ENCODE assay signal across 12 mouse cellular contexts in the genomic region with DNA sequence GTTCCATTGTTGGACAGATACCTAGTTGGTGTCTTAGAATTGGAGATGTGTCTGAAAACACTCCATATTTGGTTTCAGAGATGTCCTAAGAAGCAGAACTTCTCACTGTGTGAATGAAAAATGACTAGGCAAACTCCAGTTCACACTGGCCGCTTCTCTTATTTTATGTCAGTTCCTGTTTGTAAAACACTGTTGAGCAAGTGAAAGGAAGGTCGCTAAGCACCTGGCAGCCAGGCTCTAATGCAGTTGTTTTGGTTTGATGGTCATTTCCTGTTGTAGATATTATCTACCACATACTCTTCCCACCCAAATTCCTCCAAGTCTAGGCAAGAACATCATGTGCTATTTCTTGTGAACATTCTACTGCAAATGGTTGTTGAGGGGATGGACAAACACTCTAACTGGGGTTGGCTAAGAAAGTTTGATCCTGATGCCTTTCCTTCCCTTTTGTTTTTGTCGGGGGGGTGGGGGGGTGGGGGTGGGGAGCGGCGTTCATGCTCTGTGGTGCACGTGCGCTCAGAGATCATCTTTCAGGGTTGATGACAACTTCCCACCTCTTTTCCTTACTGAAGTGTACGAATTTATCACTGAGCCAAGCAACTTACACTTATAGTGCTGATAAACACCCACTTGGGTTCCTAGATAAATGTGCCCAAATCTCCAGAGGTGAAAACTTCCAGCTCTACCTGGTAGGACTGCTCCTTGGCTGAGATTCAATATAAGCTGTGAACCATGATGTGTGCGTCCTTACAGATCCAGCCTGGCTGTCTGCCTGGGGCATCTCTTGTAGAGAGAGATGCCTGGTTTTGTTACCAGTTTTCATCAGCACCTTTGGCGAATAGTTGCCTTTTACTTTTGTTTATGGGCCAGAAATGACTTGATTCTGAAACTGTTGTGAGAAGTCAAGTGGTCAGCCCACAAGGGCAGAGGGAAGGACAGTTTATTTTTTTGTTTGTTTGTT. TPM values are rescaled to one million over a fixed set of nuclear protein-coding genes. Genes with fewer than 3 reads are reported as not detected.
A peak's percentile ranks its signal among the peaks of the same experiment; 100 is the strongest.
DNase-seq lines count a peak whose midpoint lies in the region; ATAC-seq lines count a peak whose summit lies in the region.
"Had no signal": no experiment of that assay in that cellular context is flagged by ENCODE, and none has a peak within 500 bp of the region (broad histone marks: within the 10 kb centered on the region; RNA-seq: fewer than 3 reads in every experiment).

No protein-coding gene starts in this region.

- H3K4me3 ChIP-seq in liver, embryonic 12.5 days = no peak overlapping the region
- H3K4me3 ChIP-seq in liver, embryonic 11.5 days (ENCODE audit: low read depth, low read length) = no peak overlapping the region
- H3K4me3 ChIP-seq in brown adipose tissue, adult 24 weeks (ENCODE audit: insufficient read depth, low read depth, low read length) = no peak overlapping the region

- H3K27me3 ChIP-seq in liver, embryonic 12.5 days (replicated peaks) = no peaks in the 10 kb centered on the region
- H3K27me3 ChIP-seq in liver, embryonic 11.5 days (replicated peaks; ENCODE audit: control insufficient read depth, insufficient read depth, low read length) = no peaks in the 10 kb centered on the region

- peaks cover 21% of the 10 kb centered on the region for H3K36me3 ChIP-seq in liver, embryonic 12.5 days
- peaks cover 13% of the 10 kb centered on the region for H3K36me3 ChIP-seq in liver, embryonic 11.5 days (ENCODE audit: control insufficient read depth, insufficient read depth, low read length)

- DNase-seq in liver, embryonic 11.5 days (ENCODE audit: low spot score) = no peak
- peak; percentile 69 for DNase-seq in CD4-positive, CD25-positive, alpha-beta regulatory T cell, adult 2 months (ENCODE audit: low read depth, low spot score)
- no peak for DNase-seq in gastrocnemius, adult 8-10 months (ENCODE audit: low spot score in 2 of 2)
- no peak for DNase-seq in MN1 (ENCODE audit: low spot score)
- DNase-seq: thymus, postnatal 4 days had no signal

- no peak for ATAC-seq in liver, embryonic 12.5 days
- ATAC-seq in liver, embryonic 11.5 days (replicated peaks; ENCODE audit: low FRiP score) = no peak
- ATAC-seq in monocyte, adult 5-6 weeks (replicated peaks; ENCODE audit: insufficient number of reproducible peaks, low FRiP score, low TSS enrichment, poor library complexity, severe bottlenecking) = peak; percentile 59
- ATAC-seq: hindbrain, embryonic 16.5 days had no signal

- H3K9ac ChIP-seq in liver, embryonic 12.5 days = no peak overlapping the region
- H3K9ac ChIP-seq in liver, embryonic 11.5 days (ENCODE audit: low read depth, low read length) = no peak overlapping the region
- H3K9ac ChIP-seq: liver, embryonic 14.5 days had no signal

- WGBS in liver, embryonic 12.5 days (ENCODE audit: insufficient replicate concordance) = 33% methylated on average over 10 of the region's 10 CpGs
- WGBS in liver, embryonic 11.5 days = 48% methylated on average over 10 of the region's 10 CpGs

- no peaks in the 10 kb centered on the region for H3K9me3 ChIP-seq in liver, embryonic 12.5 days (replicated peaks)
- no peaks in the 10 kb centered on the region for H3K9me3 ChIP-seq in liver, embryonic 11.5 days (ENCODE audit: control insufficient read depth, low read length)

- H3K4me1 ChIP-seq in liver, embryonic 12.5 days = peaks cover 38% of the 10 kb centered on the region
- H3K4me1 ChIP-seq in liver, embryonic 11.5 days (replicated peaks; ENCODE audit: control insufficient read depth, insufficient read depth, low read length) = peaks cover 17% of the 10 kb centered on the region
- peaks cover 19% of the 10 kb centered on the region for H3K4me1 ChIP-seq in brown adipose tissue, adult 24 weeks (ENCODE audit: control insufficient read depth, insufficient read depth, insufficient read length, low read length)

- no peak overlapping the region for H3K4me2 ChIP-seq in liver, embryonic 12.5 days
- H3K4me2 ChIP-seq in liver, embryonic 11.5 days = no peak overlapping the region

- peak overlapping the region; percentile 22; the same call in 1 of the 2 replicates for H3K27ac ChIP-seq in liver, embryonic 12.5 days
- H3K27ac ChIP-seq in liver, embryonic 11.5 days (ENCODE audit: low read depth, low read length) = no peak overlapping the region
- H3K27ac ChIP-seq in brown adipose tissue, adult 24 weeks (replicated peaks; ENCODE audit: low read depth, low read length) = peak overlapping the region; percentile 76
- H3K27ac ChIP-seq: liver, embryonic 14.5 days had no signal

RNA-seq across cellular contexts. Expression of a gene that starts 1.7 kb away (rescaled TPM):
- polyA plus RNA-seq in liver, embryonic 12.5 days (2016; fragmentation: Nextera tagmentation; extraction: Ambion mirVana) = 110 and 111 TPM in 2 replicates
- polyA plus RNA-seq in liver, embryonic 11.5 days (2014; fragmentation: Nextera tagmentation; extraction: Ambion mirVana) = 111 and 118 TPM in 2 replicates
- polyA plus RNA-seq in brown adipose tissue, adult 24 weeks (2012; ENCODE audit: insufficient read depth, insufficient read length, missing spikeins) = 51.9 and 74.1 TPM in 2 replicates
- 117 to 146 TPM (median 144 TPM) in 3 replicates for total RNA-seq in monocyte, adult 5-6 weeks (2017)
- total RNA-seq in gastrocnemius, adult 8-10 months (2022) = 10 to 100 TPM; 70.1 to 75.2 (median 74.2) TPM

RNA-seq across cellular contexts. Expression of a gene that starts 6.6 kb away (rescaled TPM):
- 0.06 and 0.08 TPM in 2 replicates for polyA plus RNA-seq in liver, embryonic 12.5 days (2016; fragmentation: Nextera tagmentation; extraction: Ambion mirVana)
- polyA plus RNA-seq in liver, embryonic 11.5 days (2014; fragmentation: Nextera tagmentation; extraction: Ambion mirVana) = 0.04 TPM in 2 replicates
- not detected in 2 replicates for polyA plus RNA-seq in brown adipose tissue, adult 24 weeks (2012; ENCODE audit: insufficient read depth, insufficient read length, missing spikeins)
- total RNA-seq in monocyte, adult 5-6 weeks (2017) = 0.10 TPM in 1 of 3 replicates, not detected in the others
- total RNA-seq in gastrocnemius, adult 8-10 months (2022) = under 1 TPM; 0.07 to 0.24 (median 0.15) TPM
- polyA plus RNA-seq: embryonic facial prominence, embryonic 11.5 days; hindbrain, embryonic 16.5 days; neural tube, embryonic 11.5 days had no signal

RNA-seq across cellular contexts. Expression of a gene that starts 16.4 kb away (rescaled TPM):
- polyA plus RNA-seq in liver, embryonic 12.5 days (2016; fragmentation: Nextera tagmentation; extraction: Ambion mirVana) = 4.2 and 5.1 TPM in 2 replicates
- 5.4 and 8.2 TPM in 2 replicates for polyA plus RNA-seq in liver, embryonic 11.5 days (2014; fragmentation: Nextera tagmentation; extraction: Ambion mirVana)
- 1.0 TPM in 1 of 2 replicates, not detected in the other for polyA plus RNA-seq in brown adipose tissue, adult 24 weeks (2012; ENCODE audit: insufficient read depth, insufficient read length, missing spikeins)
- total RNA-seq in monocyte, adult 5-6 weeks (2017) = not detected in 3 replicates
- 1 to 10 TPM; 2.2 to 4.9 (median 3.3) TPM for total RNA-seq in gastrocnemius, adult 8-10 months (2022)

RNA-seq across cellular contexts. Expression of a gene that starts 40.6 kb away (rescaled TPM):
- 33.6 and 36.3 TPM in 2 replicates for polyA plus RNA-seq in liver, embryonic 12.5 days (2016; fragmentation: Nextera tagmentation; extraction: Ambion mirVana)
- 58.6 and 60.2 TPM in 2 replicates for polyA plus RNA-seq in liver, embryonic 11.5 days (2014; fragmentation: Nextera tagmentation; extraction: Ambion mirVana)
- polyA plus RNA-seq in brown adipose tissue, adult 24 weeks (2012; ENCODE audit: insufficient read depth, insufficient read length, missing spikeins) = 27.8 and 28.8 TPM in 2 replicates
- total RNA-seq in monocyte, adult 5-6 weeks (2017) = 26.4 to 32.2 TPM (median 29.8 TPM) in 3 replicates
- 10 to 100 TPM; 35.7 to 40.5 (median 38.2) TPM for total RNA-seq in gastrocnemius, adult 8-10 months (2022)

RNA-seq across cellular contexts. Expression of a gene that starts 48.6 kb away (rescaled TPM):
- polyA plus RNA-seq in liver, embryonic 12.5 days (2016; fragmentation: Nextera tagmentation; extraction: Ambion mirVana) = 70.0 and 73.6 TPM in 2 replicates
- polyA plus RNA-seq in liver, embryonic 11.5 days (2014; fragmentation: Nextera tagmentation; extraction: Ambion mirVana) = 89.5 and 95.1 TPM in 2 replicates
- 2.4 and 3.6 TPM in 2 replicates for polyA plus RNA-seq in brown adipose tissue, adult 24 weeks (2012; ENCODE audit: insufficient read depth, insufficient read length, missing spikeins)
- 15.1 to 25.3 TPM (median 22.0 TPM) in 3 replicates for total RNA-seq in monocyte, adult 5-6 weeks (2017)
- 1 to 10 TPM; 1.7 to 3.0 (median 2.8) TPM for total RNA-seq in gastrocnemius, adult 8-10 months (2022)
